Mouse (Mus musculus): ENCODE measurements around the gene Tmem184a.

DNA sequence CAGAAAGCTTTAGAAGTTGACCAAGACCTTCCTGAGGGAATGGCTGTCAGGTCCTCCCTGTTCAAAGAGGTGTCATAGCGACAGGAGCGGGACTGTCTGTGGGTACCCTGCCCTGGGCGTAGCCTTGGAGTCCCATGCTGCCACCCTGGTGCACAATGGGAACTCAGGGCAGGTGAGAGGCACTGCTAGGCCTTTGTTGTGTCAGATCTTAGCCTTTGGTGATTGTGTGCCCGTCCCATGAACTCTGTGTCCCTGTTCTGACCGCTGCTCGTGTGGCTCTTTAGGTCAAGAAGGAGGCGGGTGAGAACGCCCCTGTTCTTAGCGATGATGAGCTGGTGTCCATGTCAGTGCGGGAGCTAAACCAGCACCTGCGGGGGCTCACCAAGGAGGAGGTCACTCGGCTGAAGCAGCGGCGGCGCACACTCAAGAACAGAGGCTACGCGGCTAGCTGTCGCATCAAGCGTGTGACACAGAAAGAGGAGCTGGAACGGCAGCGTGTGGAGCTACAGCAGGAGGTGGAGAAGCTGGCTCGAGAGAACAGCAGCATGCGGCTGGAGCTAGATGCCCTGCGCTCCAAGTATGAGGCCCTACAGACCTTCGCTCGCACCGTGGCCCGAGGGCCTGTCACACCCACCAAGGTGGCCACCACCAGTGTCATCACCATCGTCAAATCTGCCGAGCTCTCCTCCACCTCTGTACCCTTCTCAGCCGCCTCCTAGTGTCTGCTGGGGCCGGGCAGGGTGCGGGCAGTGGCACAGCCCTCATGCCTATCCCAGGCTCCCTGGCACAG, 19.7 kb downstream of the Tmem184a start:
- TF ChIP-seq CTCF (IDR thresholded peaks at IDR 0.05; ENCODE audit: control insufficient read depth, insufficient read depth, insufficient read length), result no peak
- TF ChIP-seq FOSL1 (IDR thresholded peaks at IDR 0.05; ENCODE audit: insufficient read depth, low read length, poor library complexity, severe bottlenecking), result no peak

Data from C2C12 (cell line).